Mouse (Mus musculus) forebrain, embryonic 16.5 days (tissue): Measurements from ENCODE around the gene Atp6v0a4. TPM values are rescaled to one million over a fixed set of nuclear protein-coding genes. Genes with fewer than 3 reads are reported as not detected.

Experiments used
- ATAC-seq: fragments of 200-750 bp; cut with Nextera tagmentation; 2 replicates; pipeline ENCODE4 v1.8.0; 2017; ENCODE audit warnings: mild to moderate bottlenecking, moderate library complexity
- H3K27ac ChIP-seq: fragments of 300-500 bp; sonication (generic); 2 replicates; pipeline ENCODE4 v1.5.1; 2014; ENCODE audit warnings: low read length, control low read depth
- H3K27me3 ChIP-seq: fragments of 300-500 bp; sonication (generic); replicated peaks from 2 replicates; pipeline ENCODE4 v1.6.1; 2014; ENCODE audit warnings: low read length; ENCODE audit not compliant: control insufficient read depth, insufficient read depth
- H3K36me3 ChIP-seq: fragments of 300-500 bp; sonication (generic); 2 replicates; pipeline ENCODE4 v1.6.1; 2014; ENCODE audit not compliant: control insufficient read depth, insufficient read depth
- H3K4me1 ChIP-seq: fragments of 300-500 bp; sonication (generic); replicated peaks from 2 replicates; pipeline ENCODE4 v1.6.1; 2014; ENCODE audit warnings: low read length; ENCODE audit not compliant: control insufficient read depth, insufficient read depth
- H3K4me2 ChIP-seq: fragments of 300-500 bp; sonication (generic); 2 replicates; pipeline ENCODE4 v1.6.1; 2014; ENCODE audit warnings: mild to moderate bottlenecking, low read length, control low read depth
- H3K4me3 ChIP-seq: fragments of 300-500 bp; sonication (generic); replicated peaks from 2 replicates; pipeline ENCODE4 v1.5.1; 2014; ENCODE audit warnings: mild to moderate bottlenecking, low read length, control low read depth
- H3K9ac ChIP-seq: fragments of 300-500 bp; sonication (generic); replicated peaks from 2 replicates; pipeline ENCODE4 v1.6.1; 2014; ENCODE audit warnings: low read depth, low read length, control low read depth
- H3K9me3 ChIP-seq: fragments of 300-500 bp; sonication (generic); 2 replicates; pipeline ENCODE4 v1.6.1; 2016; ENCODE audit warnings: low read length; ENCODE audit not compliant: control insufficient read depth
- WGBS: fragments of 180-500 bp; shearing (Covaris S2); extraction: QIAGEN DNeasy Blood & Tissue Kit; methylation state at CpG from one replicate; pipeline ENCODE4 v1.1.7; 2014; 5-methylcytosine and 5-hydroxymethylcytosine counted together
- polyA plus RNA-seq: library from polyadenylated mRNA; unstranded; fragments of >200 nt; fragmentation: Nextera tagmentation; extraction: Ambion mirVana; gene quantifications from 2 replicates; pipeline ENCODE4 v1.2.1, GENCODE M21; 2015

Gene Atp6v0a4
- polyA plus RNA-seq, 1 experiment from 2014 or later: 0.27 TPM

- H3K4me1 ChIP-seq: no peaks in the 10 kb centered on the region
- H3K4me2 ChIP-seq: no peak overlapping the region
- no peak for ATAC-seq
- H3K9me3 ChIP-seq: no peaks in the 10 kb centered on the region
- H3K27me3 ChIP-seq: no peaks in the 10 kb centered on the region
- no peaks in the 10 kb centered on the region for H3K36me3 ChIP-seq
- WGBS: 94% methylated on average over 4 of the region's 4 CpGs
- no peak overlapping the region for H3K27ac ChIP-seq
- no peak overlapping the region for H3K9ac ChIP-seq
- H3K4me3 ChIP-seq: no peak overlapping the region
Measured at GRCm38 (mm10) chr6:38071256-38071655, 53.1 kb downstream of the Atp6v0a4 start.

- WGBS: 3% methylated on average over 5 of the region's 5 CpGs
- no peak overlapping the region for H3K9ac ChIP-seq
- H3K9me3 ChIP-seq: no peaks in the 10 kb centered on the region
- H3K4me3 ChIP-seq: no peak overlapping the region
- no peaks in the 10 kb centered on the region for H3K36me3 ChIP-seq
- no peak overlapping the region for H3K4me2 ChIP-seq
- peaks cover 7% of the 10 kb centered on the region for H3K4me1 ChIP-seq
- ATAC-seq: peak; percentile 90
- H3K27ac ChIP-seq: no peak overlapping the region
- H3K27me3 ChIP-seq: no peaks in the 10 kb centered on the region
Measured at GRCm38 (mm10) chr6:38066215-38066614, 58.2 kb downstream of the Atp6v0a4 start.

- no peak overlapping the region for H3K4me2 ChIP-seq
- peak; percentile 75 for ATAC-seq
Measured at GRCm38 (mm10) chr6:38065501-38066122, 58.8 kb downstream of the Atp6v0a4 start.

GRCm38 (mm10) chr6:38065122-38065500 is 59.3 kb downstream of the Atp6v0a4 start:
- no peak overlapping the region for H3K27ac ChIP-seq
- no peaks in the 10 kb centered on the region for H3K36me3 ChIP-seq
- H3K4me2 ChIP-seq: no peak overlapping the region
- no peaks in the 10 kb centered on the region for H3K27me3 ChIP-seq
- 58% methylated on average over 3 of the region's 3 CpGs for WGBS
- peaks cover 7% of the 10 kb centered on the region for H3K4me1 ChIP-seq
- H3K4me3 ChIP-seq: no peak overlapping the region
- no peak overlapping the region for H3K9ac ChIP-seq
- peak; percentile 73 for ATAC-seq
- H3K9me3 ChIP-seq: no peaks in the 10 kb centered on the region

More at GRCm38 (mm10) chr6:38065501-38066122, 58.8 kb downstream of the Atp6v0a4 start:
- H3K4me1 ChIP-seq: peaks cover 7% of the 10 kb centered on the region
- WGBS: 60% methylated on average over 11 of the region's 11 CpGs
- H3K27me3 ChIP-seq: no peaks in the 10 kb centered on the region
- no peak overlapping the region for H3K4me3 ChIP-seq
- H3K27ac ChIP-seq: no peak overlapping the region
- H3K36me3 ChIP-seq: no peaks in the 10 kb centered on the region
- no peaks in the 10 kb centered on the region for H3K9me3 ChIP-seq
- no peak overlapping the region for H3K9ac ChIP-seq

GRCm38 (mm10) chr6:38064621-38065020 is 59.8 kb downstream of the Atp6v0a4 start:
- Histone ChIP-seq H3K36me3 (no peaks in the 10 kb centered on the region), H3K27me3 (no peaks in the 10 kb centered on the region), H3K4me2 (no peak overlapping the region), H3K9ac (no peak overlapping the region), H3K27ac (no peak overlapping the region), H3K4me1 (peaks cover 7% of the 10 kb centered on the region), H3K9me3 (no peaks in the 10 kb centered on the region), H3K4me3 (no peak overlapping the region)
- 67% methylated on average over 2 of the region's 2 CpGs for WGBS
- no peak for ATAC-seq

GRCm38 (mm10) chr6:38058805-38059204 is 65.6 kb downstream of the Atp6v0a4 start:
- H3K4me3 ChIP-seq: no peak overlapping the region
- H3K9ac ChIP-seq: no peak overlapping the region
- no peaks in the 10 kb centered on the region for H3K36me3 ChIP-seq
- no peaks in the 10 kb centered on the region for H3K27me3 ChIP-seq
- no peaks in the 10 kb centered on the region for H3K4me1 ChIP-seq
- no peak overlapping the region for H3K27ac ChIP-seq
- H3K4me2 ChIP-seq: no peak overlapping the region
- 58% methylated on average over 5 of the region's 5 CpGs for WGBS
- ATAC-seq: no peak
- H3K9me3 ChIP-seq: no peaks in the 10 kb centered on the region

GRCm38 (mm10) chr6:38055471-38056330 is 68.7 kb downstream of the Atp6v0a4 start:
- Histone ChIP-seq H3K4me3 (no peak overlapping the region), H3K4me2 (no peak overlapping the region), H3K36me3 (no peaks in the 10 kb centered on the region), H3K27me3 (no peaks in the 10 kb centered on the region), H3K9me3 (no peaks in the 10 kb centered on the region), H3K9ac (no peak overlapping the region), H3K4me1 (no peaks in the 10 kb centered on the region), H3K27ac (no peak overlapping the region)
- no peak for ATAC-seq
- WGBS: 81% methylated on average over 15 of the region's 15 CpGs

- Histone ChIP-seq H3K27ac (no peak overlapping the region), H3K9ac (no peak overlapping the region), H3K4me1 (no peaks in the 10 kb centered on the region), H3K36me3 (no peaks in the 10 kb centered on the region), H3K4me3 (no peak overlapping the region), H3K4me2 (no peak overlapping the region), H3K9me3 (no peaks in the 10 kb centered on the region), H3K27me3 (no peaks in the 10 kb centered on the region)
- no peak for ATAC-seq
- WGBS: 96% methylated on average over 6 of the region's 6 CpGs
Measured at GRCm38 (mm10) chr6:38049601-38050000, 74.8 kb downstream of the Atp6v0a4 start.

- Histone ChIP-seq H3K9ac (no peak overlapping the region), H3K9me3 (no peaks in the 10 kb centered on the region), H3K4me3 (no peak overlapping the region), H3K36me3 (no peaks in the 10 kb centered on the region), H3K27me3 (no peaks in the 10 kb centered on the region), H3K27ac (no peak overlapping the region), H3K4me2 (no peak overlapping the region), H3K4me1 (no peaks in the 10 kb centered on the region)
- 66% methylated on average over 6 of the region's 6 CpGs for WGBS
- ATAC-seq: no peak
Measured at GRCm38 (mm10) chr6:38048800-38049561, 75.4 kb downstream of the Atp6v0a4 start.
